Mouse (Mus musculus) 3T3-L1 (cell line): ENCODE data around the gene Irgm2.
A peak's percentile ranks its signal among the peaks of the same experiment; 100 is the strongest.
"Not testable (repeated sequence)": the region's sequence is repeated elsewhere in the genome, so short reads cannot be mapped to it uniquely, and the experiment has no call there.

ENCODE experiments used
- DNase-seq: peaks from one replicate; pipeline ENCODE4 v3.0.0-alpha.2; 2015; ENCODE audit warnings: low read depth, low spot score

The Irgm2 gene

DNA sequence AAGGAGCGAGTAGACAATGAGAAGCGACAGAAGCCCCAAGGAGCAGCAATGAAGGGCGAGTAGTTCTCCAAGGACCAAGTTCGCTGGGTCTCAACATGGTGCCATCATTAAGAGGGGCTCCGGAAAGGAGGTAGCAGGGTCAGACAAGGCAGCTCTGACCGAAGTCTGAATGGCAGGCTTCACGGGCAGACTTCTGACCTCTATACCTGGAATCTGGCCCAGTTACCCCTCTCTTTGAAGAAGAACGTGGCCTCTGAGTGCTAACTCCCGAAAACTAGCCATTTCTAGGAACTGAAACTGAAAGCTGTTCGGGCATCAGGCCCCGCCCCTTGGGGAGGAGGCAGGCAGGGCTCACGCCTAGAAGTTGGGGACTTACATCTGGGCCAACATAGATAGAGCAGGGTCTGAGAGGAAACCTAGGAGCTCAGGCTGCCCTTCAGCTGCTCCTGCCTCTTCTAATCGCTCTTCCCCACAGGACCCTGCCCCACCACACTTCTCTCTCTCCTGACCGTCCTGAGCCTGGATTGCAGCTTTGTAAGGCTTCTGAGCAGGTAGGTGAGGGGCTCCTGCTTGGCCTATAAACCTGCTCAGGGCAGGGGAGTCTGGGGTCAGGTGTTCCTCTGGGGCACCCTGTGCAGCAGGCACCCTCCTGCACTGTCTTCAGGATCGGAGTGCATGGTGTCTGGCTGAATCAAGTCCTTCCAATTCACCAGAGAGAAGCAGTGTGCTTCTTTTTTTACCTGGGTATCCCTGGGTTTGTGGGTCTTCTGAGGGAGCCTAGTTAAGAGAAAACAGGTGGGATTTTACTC, at the start of gene Irgm2, which contains the start of gene Igtp:
TSS of gene Irgm2 (plus strand) at position 390 of the 809 bp plus-strand sequence.
TSS of gene Igtp (plus strand) at position 328 of the 809 bp plus-strand sequence.
- peak; percentile 49 for DNase-seq

DNA sequence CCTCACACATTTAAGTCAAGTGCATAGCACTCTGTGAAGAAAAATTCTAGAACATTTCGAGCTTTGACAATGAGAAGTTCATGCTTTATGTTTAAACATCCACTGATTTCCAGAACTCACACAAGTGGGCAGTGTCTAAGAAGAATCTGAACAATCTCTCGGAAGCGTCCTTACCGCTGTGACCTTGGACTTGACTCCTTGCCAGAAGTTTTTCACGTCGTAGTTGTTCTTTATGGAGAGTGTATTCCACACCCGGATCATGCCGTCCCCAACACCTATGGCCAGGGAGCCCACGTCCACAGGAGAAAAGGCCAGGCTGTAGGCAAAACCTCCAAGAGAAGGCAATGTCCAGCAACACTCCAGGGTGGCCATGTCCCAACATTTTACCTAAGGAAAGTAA, 44.0 kb upstream of the Irgm2 start:
- DNase-seq, result no peak

DNA sequence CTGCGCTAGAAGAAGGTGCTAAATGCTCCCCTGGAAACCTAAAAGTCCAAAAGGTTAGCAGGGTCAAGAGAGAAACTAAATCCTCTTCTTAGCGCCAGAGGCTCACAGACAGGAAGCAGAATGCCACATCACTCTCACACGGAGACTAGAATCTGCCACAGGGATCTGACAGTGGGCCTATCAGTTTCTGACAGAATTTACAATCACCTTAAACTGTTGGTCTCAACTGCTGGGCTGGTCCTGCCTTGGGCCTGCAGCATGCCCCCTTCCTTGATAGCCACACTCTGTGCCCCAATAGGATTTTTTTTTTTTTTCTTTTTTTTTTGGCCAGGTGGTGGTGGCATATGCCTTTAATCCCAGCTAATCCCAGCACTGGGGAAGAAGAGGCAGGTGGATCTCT, 42.5 kb upstream of the Irgm2 start:
- DNase-seq, result no peak

DNA sequence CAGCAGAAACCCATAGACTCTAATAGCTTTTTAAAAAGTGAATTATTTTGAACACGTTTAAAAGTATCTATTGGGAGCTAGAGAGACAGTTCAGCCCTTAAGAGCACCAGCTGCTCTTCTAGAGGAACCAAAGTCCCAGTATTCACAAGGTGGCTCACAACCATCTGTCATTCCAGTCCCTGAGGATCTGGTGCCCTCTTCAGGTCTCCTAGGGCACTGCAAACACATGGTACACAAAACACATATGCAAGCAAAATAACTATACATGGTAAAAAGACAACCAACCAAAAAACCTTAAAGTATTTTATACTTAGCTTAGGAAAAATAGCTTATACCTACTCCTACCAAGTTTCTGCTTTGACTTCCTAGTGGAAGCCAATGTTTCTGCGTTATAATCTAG, 34.3 kb upstream of the Irgm2 start:
- peak; percentile 34 for DNase-seq

DNA sequence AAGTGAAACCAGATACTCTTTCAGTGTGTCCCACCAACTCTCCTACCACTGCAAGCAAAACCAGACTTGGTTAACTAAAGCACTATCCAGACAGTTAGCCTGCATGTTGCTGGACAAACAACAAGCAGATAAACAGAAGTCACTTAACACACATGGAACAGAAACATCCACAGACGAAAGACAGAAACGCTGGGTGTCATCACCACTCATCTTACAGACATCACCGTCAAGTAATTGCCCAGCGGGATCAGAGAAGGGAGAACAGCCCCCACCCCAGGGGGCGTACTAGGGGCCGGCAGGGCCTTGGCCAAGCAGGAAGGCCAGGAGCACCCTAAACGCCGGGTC, 31.6 kb upstream of the Irgm2 start:
- DNase-seq, result peak; percentile 52

DNA sequence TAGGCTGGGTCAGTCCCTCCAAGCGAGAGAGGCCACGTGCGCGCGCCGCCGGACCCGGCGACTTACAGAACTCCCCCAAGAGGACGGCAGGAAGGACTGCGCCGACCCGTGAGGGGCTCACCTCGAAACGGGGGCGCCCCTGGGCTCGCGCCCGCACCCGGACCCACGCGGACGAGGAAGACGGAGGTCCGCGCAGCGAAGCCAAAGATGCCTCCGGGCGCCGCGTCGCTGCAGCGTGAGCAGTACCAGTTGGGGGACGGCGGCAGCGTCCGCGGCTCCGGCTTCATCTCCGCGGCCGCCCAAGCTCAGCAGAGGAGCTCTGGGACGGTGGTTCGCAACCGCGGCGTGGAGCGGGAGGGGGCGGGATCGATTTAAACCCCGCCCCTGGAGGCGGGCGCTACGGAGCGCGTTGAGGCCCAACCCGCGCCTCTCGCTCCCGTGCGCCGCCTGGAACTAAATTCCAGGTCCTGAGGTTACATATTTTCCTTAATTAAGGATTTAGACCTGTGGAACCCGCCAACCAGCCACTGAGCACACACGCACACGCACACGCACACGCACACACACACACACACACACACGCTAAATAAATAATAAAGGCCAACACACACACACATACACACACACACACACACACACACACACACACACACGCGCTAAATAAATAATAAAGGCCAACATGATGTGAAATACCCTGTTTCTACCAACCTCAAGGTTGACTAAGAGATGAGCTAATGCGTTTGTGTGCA, 31.1 kb upstream of the Irgm2 start, which contains the start of gene Gemin5:
TSS of gene Gemin5 (minus strand) at position 373 of the 749 bp plus-strand sequence.
- peak; percentile 84 for DNase-seq

DNA sequence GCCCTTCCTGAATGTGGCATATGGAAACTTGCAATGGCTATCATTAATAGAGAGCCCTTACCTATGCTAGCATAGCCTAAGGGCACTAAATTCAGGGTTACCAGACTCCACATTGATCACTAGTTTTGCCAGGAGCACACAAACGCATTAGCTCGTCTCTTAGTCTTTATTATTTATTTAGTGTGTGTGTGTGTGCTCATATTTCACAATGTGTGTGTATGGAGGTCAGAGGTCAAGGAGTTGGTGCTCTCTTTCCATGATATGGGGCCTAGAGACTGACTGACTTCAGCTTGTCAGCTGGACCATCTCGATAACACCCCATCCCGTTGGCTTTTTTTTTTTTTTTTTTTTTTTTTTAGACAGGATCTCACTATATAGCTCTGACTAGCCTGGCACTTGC, 29.8 kb upstream of the Irgm2 start:
- DNase-seq, result no peak

DNA sequence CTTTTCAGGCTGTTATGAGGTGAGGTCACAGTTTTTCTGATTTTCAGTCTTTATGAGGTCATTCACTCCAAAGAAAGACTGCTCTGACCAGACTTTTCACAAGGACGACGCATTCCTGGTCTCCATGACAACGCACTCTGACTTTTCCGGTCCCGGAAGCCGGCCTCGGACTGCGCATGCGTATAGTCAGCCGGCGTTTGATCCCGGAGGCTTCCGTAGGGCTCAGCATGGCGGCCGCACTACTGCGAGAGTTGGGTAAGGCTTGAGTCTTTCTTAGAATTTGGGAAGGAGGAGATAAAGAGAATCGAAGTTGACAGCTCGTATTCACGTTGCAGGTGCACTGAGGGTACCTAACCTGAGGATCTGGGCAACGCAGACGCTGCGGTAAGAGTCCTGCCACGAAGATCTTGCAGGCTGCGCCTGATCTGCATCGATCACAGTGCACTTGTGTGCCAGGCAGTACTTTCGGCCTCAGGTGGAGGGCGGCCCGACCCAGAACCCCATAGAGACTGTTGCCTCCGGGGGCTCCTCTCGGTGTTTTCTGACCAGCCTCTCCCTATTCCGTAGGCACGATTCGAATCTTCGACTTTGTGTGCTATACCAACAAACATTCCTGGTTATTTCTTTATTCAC, 27.8 kb upstream of the Irgm2 start, which contains the start of gene Mrpl22:
TSS of gene Mrpl22 (plus strand) at position 203 of the 633 bp plus-strand sequence.
- DNase-seq, result peak; percentile 99

DNA sequence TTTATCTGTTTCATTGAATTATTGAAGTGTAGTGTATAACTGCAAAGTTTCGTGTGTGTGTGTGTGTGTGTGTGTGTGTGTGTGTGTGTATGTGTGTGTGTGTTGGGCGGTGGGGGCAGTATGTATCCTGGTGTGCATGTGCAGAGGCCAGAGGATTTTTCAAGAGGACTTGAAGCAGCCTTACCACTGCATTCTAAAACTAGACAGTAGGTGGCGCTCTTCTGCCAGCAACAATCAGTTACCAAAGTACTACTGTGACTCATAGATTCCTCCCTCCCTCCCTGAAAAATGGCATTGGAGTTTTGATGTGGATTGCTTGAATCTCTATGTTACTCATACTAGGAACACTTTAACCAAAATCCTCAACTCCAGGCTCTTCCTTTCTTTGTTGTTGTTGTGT, 19.9 kb upstream of the Irgm2 start:
- peak; percentile 94 for DNase-seq

DNA sequence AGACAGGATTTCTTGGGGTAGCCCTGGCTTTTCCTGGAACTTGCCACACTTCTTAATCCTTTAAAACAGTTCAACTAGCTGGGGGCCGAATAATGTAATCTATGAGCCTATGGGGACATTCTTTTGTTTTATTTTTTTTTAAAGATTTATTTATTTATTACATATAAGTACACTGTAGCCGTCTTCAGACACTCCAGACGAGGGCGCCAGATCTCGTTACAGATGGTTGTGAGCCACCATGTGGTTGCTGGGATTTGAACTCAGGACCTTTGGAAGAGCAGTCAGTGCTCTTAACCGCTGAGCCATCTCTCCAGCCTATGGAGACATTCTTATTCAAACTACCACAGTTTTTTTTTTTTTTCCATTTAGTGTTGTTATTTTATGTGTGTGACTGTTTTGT, 19.4 kb upstream of the Irgm2 start:
- not testable (repeated sequence) for DNase-seq

DNA sequence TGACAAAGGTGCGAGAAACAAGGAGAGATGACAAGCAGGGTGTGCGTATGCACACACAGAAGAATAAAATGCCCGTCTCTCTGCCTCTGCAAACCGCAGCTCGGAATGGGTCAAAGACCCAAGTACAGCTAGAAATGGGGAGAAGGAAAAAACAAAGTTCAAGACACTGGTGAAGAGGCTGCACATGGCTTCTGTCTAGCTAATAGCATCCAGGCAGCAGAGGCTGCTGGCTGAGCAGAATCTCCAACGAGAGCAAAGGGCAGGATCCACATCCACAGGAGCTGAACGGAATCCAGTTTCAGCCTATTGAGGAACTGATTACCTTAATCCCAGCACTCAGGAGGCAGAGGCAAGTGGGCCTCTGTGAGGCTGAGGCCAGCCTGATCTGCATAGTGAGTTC, 18.7 kb upstream of the Irgm2 start:
- DNase-seq, result no peak

DNA sequence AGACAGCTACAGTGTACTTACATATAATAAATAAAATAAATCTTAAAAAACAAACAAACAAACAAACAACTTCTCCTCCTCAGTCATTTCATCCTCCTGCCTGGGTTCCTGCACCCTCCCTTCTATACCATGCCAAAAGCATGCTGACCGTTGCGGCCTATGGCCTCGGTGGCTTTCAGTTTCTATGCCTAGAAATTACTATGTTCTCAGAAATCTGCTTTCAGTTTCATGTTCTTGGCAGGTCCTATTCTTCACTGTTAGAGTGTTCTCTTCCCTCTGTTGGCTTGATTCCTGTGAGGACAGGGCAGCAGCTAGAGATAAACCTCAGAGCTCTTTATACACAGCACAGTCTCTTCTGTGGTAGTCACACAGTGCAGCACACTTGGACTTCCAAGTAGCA, 15.8 kb upstream of the Irgm2 start:
- no peak for DNase-seq

DNA sequence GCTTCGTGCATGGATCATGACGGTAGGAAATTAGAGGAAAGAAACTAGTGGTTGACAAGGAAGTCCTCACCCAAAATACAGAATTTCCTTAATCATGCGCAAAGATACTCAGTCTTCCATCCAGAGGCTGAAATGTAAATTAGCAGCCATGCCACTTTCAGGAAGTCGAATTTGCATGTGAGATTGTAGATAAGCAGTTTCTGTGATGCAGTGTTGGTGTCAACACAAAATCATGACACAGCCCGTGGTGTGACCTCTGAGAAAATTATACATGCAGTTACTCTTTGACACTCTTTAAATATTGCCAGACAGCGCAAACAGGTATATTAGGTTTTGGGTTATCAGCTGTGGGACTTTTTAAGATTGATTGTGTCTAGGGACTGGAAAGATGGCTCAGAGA, 9.7 kb upstream of the Irgm2 start:
- DNase-seq, result no peak

DNA sequence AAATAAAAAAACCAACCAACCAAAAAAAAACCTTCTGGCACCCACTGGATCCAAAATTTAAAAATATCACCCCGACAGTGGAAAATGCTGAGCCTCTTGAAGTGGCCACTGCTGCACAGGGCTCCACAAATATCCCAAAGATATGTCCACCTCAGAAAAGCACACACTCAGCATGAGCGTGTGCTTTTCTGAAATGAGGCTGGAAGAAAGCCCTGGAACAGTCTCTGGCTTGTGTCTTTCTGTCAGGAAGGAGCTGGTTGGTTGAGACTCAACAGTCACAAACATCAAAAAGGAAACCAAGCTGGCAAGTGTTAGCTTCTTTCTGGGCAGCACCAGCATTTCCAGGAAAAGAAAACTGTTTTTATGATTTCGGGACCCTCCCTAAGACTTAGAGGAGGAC, 6.1 kb upstream of the Irgm2 start:
- no peak for DNase-seq

DNA sequence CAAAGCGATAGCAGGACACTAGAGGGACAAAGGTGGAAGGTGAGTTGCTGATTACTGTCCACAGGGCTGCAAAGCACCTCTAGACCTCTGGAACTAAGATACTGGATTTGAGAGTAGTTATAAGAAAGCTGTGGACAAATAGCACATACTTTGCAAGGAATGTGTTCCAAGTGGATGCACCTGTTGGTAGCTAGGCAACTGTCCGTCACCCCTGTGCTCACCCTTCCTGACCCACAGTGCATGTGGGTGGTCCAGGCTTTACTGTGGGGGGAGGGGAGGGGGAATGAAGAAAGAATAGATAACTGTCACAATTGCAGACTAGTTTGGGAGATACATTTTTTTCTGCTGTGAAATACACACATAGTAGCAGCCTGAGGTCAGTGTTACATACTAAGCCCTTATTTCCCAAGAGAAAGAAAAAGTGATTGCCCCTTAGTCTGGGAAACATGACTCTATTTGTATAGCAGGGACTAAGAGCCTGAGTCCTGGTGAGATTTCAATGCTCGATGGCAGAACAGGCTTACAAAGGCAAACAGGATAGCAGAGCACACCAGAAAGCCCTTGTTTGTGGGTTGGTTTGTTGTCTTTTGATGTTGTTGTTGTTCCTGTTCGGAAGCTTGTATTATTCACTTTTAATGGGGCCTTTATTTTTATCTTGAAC, 5.4 kb upstream of the Irgm2 start:
- no peak for DNase-seq

DNA sequence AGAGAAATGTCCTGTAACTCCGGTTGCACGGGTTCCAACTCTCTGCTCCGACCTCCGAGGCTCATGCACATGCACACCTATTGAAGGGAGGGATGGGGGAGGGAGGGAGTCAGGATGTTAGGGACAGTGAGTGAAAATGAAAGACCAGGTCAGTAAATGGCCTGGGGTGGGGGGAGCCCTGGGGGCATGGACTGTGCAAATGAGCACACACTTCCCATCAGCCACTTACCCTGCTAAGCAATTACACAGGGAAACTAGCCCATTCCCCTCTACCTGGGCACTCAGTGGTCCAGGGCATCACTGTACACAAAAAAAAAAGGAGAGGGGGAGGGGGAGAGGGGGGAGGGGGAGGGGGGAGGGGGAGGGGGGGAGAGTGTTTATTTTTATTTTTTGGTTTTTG, 755 bp upstream of the Irgm2 start:
- DNase-seq, result no peak

DNA sequence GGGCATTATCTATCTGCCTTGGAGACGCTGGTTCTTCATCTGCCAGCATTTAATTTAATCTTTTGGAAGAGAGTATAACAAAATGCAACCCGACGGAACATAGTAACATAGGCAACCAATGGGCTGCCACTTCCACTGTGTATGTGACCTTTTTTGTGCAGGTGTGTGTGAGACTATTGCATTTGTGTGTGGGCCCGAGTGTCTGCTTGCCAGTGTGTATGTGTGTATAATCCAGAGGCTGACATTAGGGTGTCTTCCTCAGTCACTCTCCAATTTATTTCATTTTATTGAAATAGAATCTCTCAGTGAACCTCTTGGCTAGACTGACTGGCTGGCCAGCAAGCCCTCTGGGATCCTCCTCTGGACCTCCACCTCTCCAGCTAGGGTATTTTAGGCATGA, 808 bp downstream of the Irgm2 start:
- no peak for DNase-seq

DNA sequence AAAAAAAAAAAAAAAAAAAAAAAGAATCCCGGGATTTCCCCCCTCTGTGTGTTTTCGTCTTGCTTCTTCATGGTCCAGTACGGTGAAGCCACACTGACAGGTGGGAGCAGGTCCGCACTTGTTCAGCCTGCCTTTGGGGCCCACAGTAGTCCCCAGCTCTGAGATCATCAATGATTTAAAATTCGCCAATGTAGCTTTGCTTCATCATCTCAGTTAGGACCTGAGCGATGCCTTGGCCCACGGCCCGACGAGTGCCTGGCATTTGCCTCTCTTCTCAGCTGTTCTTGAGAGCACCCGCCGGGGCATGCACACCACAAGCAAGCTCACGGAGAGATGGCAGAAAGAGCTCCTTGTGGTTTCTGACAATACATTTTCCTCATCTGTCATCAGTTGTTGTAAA, 1.6 kb downstream of the Irgm2 start:
- DNase-seq, result no peak

DNA sequence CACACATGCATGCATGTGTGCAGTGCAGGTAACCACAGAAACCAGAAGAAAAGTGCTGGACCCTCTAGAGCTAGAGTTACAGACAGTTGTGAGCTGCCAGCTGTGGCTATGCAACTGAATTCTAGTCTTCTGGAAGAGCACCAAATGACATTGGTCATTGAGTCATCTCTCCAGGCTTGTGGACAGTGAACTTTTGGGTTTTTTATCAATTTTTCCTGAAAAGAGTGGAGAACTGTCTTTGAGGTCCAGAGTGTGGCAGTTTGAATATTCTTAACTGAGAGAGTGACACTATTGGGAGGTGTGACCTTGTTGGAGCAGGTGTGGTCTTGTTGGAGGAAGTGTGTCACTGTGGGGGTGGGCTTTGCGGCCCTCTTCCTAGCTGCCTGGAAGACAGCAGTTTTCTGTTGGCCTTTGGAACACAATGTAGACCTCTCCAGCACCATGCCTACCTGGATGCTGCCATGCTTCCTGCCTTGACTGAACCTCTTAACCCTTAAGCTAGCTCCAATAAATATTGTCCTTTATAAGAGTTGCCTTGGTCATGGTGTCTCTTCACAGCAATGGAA, 11.0 kb downstream of the Irgm2 start:
- DNase-seq, result peak; percentile 20

DNA sequence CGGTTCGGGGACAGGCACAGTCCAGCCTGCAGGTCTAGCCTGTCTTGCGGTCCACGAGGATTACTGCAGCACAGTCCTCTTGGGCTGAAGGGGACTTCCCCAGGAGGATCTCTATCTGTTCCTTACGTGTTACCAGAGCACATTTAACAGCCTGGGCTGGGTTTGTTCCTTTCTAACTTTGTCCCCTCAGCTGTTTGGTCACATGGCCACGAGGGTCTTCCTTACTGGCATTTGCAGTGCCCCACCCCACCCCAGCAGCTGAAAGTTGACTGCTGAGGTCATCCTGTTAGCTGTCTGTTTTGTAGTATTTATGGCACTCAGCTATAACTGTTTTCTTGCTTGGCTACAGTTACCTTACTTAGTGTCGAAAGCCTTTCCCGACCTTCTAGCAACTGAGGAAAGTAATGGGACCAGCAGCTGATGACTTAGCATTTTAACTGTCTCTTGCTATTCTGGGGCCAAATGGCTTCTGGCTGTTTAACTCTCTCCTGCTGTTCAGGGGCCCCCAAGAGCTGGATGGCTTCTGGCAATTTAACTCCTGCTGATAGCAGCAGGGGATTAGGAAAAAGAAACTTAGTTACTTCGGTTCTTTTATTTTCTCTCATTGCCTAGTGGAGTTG, 11.8 kb downstream of the Irgm2 start:
- peak; percentile 19 for DNase-seq

DNA sequence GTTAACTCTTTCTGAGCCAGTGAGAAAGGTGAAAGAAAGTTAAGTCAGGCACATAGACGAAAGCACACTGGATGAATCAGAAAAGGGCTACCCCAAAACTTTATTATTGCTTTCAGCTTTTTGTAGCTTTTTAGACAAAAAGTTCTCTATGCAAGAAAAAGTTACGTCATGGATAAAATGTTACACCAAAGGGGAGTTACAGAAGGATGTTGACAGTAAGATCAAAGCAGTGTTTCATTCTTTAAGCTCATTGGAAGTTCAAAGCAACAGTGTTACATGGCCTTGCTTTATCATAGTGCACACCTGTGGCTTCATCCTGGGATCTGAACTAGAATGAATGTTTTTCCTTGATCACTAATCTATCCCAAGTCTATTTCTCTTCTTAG, 12.3 kb downstream of the Irgm2 start:
- DNase-seq, result no peak
